Mouse (Mus musculus) CH12.LX (cell line): Measurements from ENCODE around the gene Marcksl1. TPM values are rescaled to one million over a fixed set of nuclear protein-coding genes. Genes with fewer than 3 reads are reported as not detected.
A peak's percentile ranks its signal among the peaks of the same experiment; 100 is the strongest.

ENCODE experiments used
- DNase-seq: peaks from one replicate; pipeline ENCODE4 v3.0.0-alpha.2; 2013; ENCODE audit errors: extremely low read depth
- H3K27ac ChIP-seq: 2 replicates; pipeline ENCODE4 v1.5.1; 2012; ENCODE audit warnings: low read depth, mild to moderate bottlenecking, control low read depth, moderate library complexity; ENCODE audit not compliant: insufficient read depth
- H3K27me3 ChIP-seq: replicated peaks from 2 replicates; pipeline ENCODE3; 2012; ENCODE audit warnings: inconsistent platforms
- H3K36me3 ChIP-seq, 2 experiments: replicated peaks in 1 of 2; 2 replicates each; pipeline versions ENCODE3 to v1.6.1; 2012; ENCODE audit warnings: inconsistent platforms in 1 of 2, low read length in 1 of 2, mild to moderate bottlenecking in 1 of 2, mixed read lengths in 1 of 2, moderate library complexity in 1 of 2; ENCODE audit not compliant: control insufficient read depth in 1 of 2, insufficient read depth in 1 of 2
- H3K4me1 ChIP-seq, 2 experiments: 2 replicates each; pipeline ENCODE4 v1.6.1; 2012; ENCODE audit warnings: inconsistent platforms in 1 of 2, moderate library complexity in 1 of 2; ENCODE audit not compliant: insufficient read depth in 2 of 2, control insufficient read depth in 1 of 2
- H3K4me2 ChIP-seq: 2 replicates; pipeline ENCODE4 v1.6.1; 2012; ENCODE audit warnings: low read depth, mild to moderate bottlenecking, control low read depth; ENCODE audit not compliant: poor library complexity, insufficient read depth, severe bottlenecking
- H3K4me3 ChIP-seq, 3 experiments: fragments of 150-350 bp in 1 of 3; sonication (generic) in 1 of 3; replicated peaks in 1 of 3; 2 replicates each; pipeline versions ENCODE3 to v1.5.1; 2011 to 2012; ENCODE audit warnings: low read depth in 2 of 3, low read length in 2 of 3, mild to moderate bottlenecking in 2 of 3, moderate library complexity in 2 of 3, control low read depth in 1 of 3, improper control_type of control experiment in 1 of 3, inconsistent platforms in 1 of 3, mixed read lengths in 1 of 3; ENCODE audit not compliant: poor library complexity in 1 of 3
- H3K79me2 ChIP-seq: replicated peaks from 2 replicates; pipeline ENCODE4 v1.6.1; 2012; ENCODE audit warnings: mild to moderate bottlenecking, moderate library complexity; ENCODE audit not compliant: control insufficient read depth, poor library complexity, insufficient read depth, severe bottlenecking; ENCODE audit errors: extremely low read depth
- H3K9ac ChIP-seq: 2 replicates; pipeline ENCODE4 v1.6.1; 2012; ENCODE audit warnings: low read depth, mild to moderate bottlenecking, control low read depth, moderate library complexity; ENCODE audit not compliant: insufficient read depth
- H3K9me3 ChIP-seq: replicated peaks from 2 replicates; pipeline ENCODE3; 2012; ENCODE audit warnings: low read length, inconsistent platforms, mixed read lengths
- CHD2 ChIP-seq: IDR thresholded peaks from 2 replicates; pipeline ENCODE4 v1.6.1; 2011; ENCODE audit warnings: low read length, improper control_type of control experiment
- CTCF ChIP-seq, 2 experiments: IDR thresholded peaks in 1 of 2; conservative IDR thresholded peaks in 1 of 2; 2 replicates each; pipeline ENCODE4 v1.5.1; 2011 to 2012; ENCODE audit warnings: low read depth in 2 of 2, low read length in 2 of 2, improper control_type of control experiment in 1 of 2, inconsistent platforms in 1 of 2, mild to moderate bottlenecking in 1 of 2, moderate library complexity in 1 of 2
- ELF1 ChIP-seq: IDR thresholded peaks from 2 replicates; pipeline ENCODE4 v1.6.1; 2014; ENCODE audit warnings: low read depth, mild to moderate bottlenecking, inconsistent platforms, low read length, improper control_type of control experiment
- IRF4 ChIP-seq: IDR thresholded peaks from 2 replicates; pipeline ENCODE4 v1.6.1; 2014; ENCODE audit warnings: low read depth, mild to moderate bottlenecking, inconsistent platforms, low read length, improper control_type of control experiment
- MAZ ChIP-seq: IDR thresholded peaks from 2 replicates; pipeline ENCODE4 v1.6.1; 2012; ENCODE audit warnings: low read depth, mild to moderate bottlenecking, inconsistent platforms, low read length, improper control_type of control experiment, moderate library complexity
- POLR2A ChIP-seq: IDR thresholded peaks from 2 replicates; pipeline ENCODE4 v1.6.1; 2011; ENCODE audit warnings: low read depth, mild to moderate bottlenecking, improper control_type of control experiment, low read length
- POLR2AphosphoS2 ChIP-seq: IDR thresholded peaks from 2 replicates; pipeline ENCODE4 v1.6.1; 2011; ENCODE audit warnings: low read depth, low read length, improper control_type of control experiment
- RAD21 ChIP-seq: IDR thresholded peaks from 2 replicates; pipeline ENCODE4 v1.6.1; 2011; ENCODE audit warnings: low read depth, mild to moderate bottlenecking, low read length, improper control_type of control experiment, moderate library complexity
- RCOR1 ChIP-seq: conservative IDR thresholded peaks from 2 replicates; pipeline ENCODE4 v1.6.1; 2012; ENCODE audit warnings: low read depth, mild to moderate bottlenecking, inconsistent platforms, low read length, improper control_type of control experiment
- SIN3A ChIP-seq: IDR thresholded peaks from 2 replicates; pipeline ENCODE4 v1.6.1; 2012; ENCODE audit warnings: low read length, improper control_type of control experiment, inconsistent platforms
- SMC3 ChIP-seq: IDR thresholded peaks from 2 replicates; pipeline ENCODE4 v1.6.1; 2011; ENCODE audit warnings: low read depth, low read length, improper control_type of control experiment
- TBP ChIP-seq: conservative IDR thresholded peaks from 2 replicates; pipeline ENCODE4 v1.6.1; 2011; ENCODE audit warnings: low read depth, low read length, improper control_type of control experiment
- USF2 ChIP-seq: conservative IDR thresholded peaks from 2 replicates; pipeline ENCODE4 v1.6.1; 2011; ENCODE audit warnings: low read depth, low read length, improper control_type of control experiment
- dilution Hi-C: fragments of 300-500 bp; cut with MboI; formaldehyde crosslinking; loops from 2 replicates; pipeline ENCODE4 v1.14.3; 2020; ENCODE audit warnings: low sequenced_read_pairs; ENCODE audit not compliant: extremely low pct_unique_long_range_greater_than_20kb, extremely low pct_ligation_motif_present
- in situ Hi-C: fragments of 300-500 bp; cut with MboI; formaldehyde crosslinking; loops from 3 replicates; pipeline ENCODE4 v1.14.3; 2019; ENCODE audit warnings: low sequenced_read_pairs, low pct_ligation_motif_present, low pct_unique_long_range_greater_than_20kb, mixed read lengths
- polyA plus RNA-seq: library from polyadenylated mRNA; unstranded; fragments of >175 nt; gene quantifications from 2 replicates; pipeline ENCODE4 v1.2.1, GENCODE M21; 2012; ENCODE audit warnings: low read depth; ENCODE audit not compliant: insufficient read length
- total RNA-seq, 2 experiments: library from RNA; depleted of rRNA; stranded (reverse); fragments of 300-350 nt in 1 of 2; fragments of >200 nt in 1 of 2; gene quantifications; 2 replicates each; pipeline ENCODE4 v1.2.3; 2012 to 2014

The Marcksl1 gene
- total and polyA plus RNA-seq, 3 experiments: 195 to 423 (median 265) TPM

DNA sequence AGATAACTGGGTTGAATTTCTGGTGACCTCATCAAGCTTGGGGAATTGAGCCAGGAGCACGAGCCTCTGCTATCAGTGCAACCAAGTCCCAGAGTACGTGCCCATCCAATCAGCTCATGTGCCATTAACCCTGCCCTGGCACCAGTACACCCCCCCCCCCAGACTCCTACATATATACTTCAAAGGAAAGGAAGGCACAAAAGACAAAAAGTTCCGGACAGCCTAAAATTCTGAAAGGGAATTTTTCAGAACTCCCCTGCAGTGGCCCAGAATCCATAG, 5.2 kb upstream of the Marcksl1 start:
- in situ Hi-C loops: no loop called here

DNA sequence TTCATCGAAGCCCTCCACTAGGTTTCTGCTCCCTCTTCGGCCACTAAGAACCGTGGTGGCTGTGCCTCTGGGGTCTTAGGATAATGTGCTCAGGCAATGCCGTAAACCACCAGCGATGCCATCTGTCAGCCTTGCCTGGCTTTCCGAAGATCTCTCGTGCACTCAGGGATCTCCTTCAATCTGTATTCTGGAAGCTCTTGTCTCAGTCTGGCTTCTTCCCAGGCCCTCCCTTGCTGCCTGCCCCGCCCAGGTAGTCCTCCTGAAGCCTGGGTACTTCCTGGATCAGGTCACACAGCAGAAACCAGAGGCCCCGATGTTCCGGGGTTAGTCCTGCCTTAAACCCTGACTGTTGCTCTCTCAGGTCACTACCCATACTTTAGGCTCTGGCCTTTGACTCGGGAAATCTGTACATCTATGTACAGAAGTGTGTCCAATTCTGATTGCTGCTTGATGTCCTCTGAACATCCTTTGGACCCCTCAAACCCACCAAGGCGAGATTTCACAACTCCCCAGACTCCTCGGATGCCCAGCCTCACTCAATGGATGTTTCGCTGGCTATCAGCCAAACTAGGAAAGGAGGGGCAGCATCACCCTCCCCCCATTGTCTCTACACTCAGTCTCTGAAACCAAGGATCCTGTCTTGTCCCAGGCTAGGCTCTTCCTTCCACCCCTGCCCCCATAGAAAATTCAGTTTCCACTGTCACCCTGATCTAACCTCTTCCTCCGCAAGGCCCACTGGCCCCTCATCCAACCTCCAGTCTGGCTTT, 4.4 kb upstream of the Marcksl1 start:
- Histone ChIP-seq H3K27me3 (peaks cover 4% of the 10 kb centered on the region), H3K36me3 (no peaks in the 10 kb centered on the region), H3K4me1 (peaks cover 11 to 54% of the 10 kb centered on the region in 2 experiments), H3K4me3 (peak overlapping the region in 2 of 3 experiments; percentile 47 to 53), H3K9ac (no peak overlapping the region), H3K27ac (no peak overlapping the region), H3K9me3 (no peaks in the 10 kb centered on the region), H3K4me2 (0 out of 2 replicates have a peak overlapping the region, but pooled peaks have one; percentile 88), H3K79me2 (peaks cover 2% of the 10 kb centered on the region; the same call in 1 of the 2 replicates)
- dilution Hi-C loops (no loop called here), in situ Hi-C loops (no loop called here)
- TF ChIP-seq CHD2: no peak
- 0 out of 2 replicates have a peak, but pooled peaks have one; percentile 34 for TF ChIP-seq TBP
- no peak for TF ChIP-seq CTCF (conservative IDR thresholded peaks at IDR 0.05 in 1 of 2, IDR thresholded peaks at IDR 0.05 in 1 of 2; ENCODE audit: low read depth in 2 of 2, low read length in 2 of 2)
- 0 out of 2 replicates have a peak, but pooled peaks have one; percentile 27 for TF ChIP-seq POLR2A
- no peak for TF ChIP-seq RAD21
- TF ChIP-seq IRF4: no peak
- TF ChIP-seq SMC3: no peak
- TF ChIP-seq ELF1: peak; percentile 82
- no peak for TF ChIP-seq POLR2AphosphoS2
- DNase-seq: no peak

More for the DNA sequence above, 5.2 kb upstream of the Marcksl1 start:
- no peak for DNase-seq
- H3K4me2 ChIP-seq: peak overlapping the region; percentile 88
- dilution Hi-C loops: no loop called here
- H3K36me3 ChIP-seq: no peaks in the 10 kb centered on the region
- H3K4me1 ChIP-seq: peaks cover 10 to 61% of the 10 kb centered on the region in 2 experiments
- no peaks in the 10 kb centered on the region for H3K9me3 ChIP-seq
- H3K27ac ChIP-seq: no peak overlapping the region
- TF ChIP-seq SIN3A (0 out of 2 replicates have a peak, but pooled peaks have one; percentile 8), RCOR1 (no peak)
- TF ChIP-seq, all 38 proteins: peak for 1
- no peaks in the 10 kb centered on the region for H3K79me2 ChIP-seq
- H3K27me3 ChIP-seq: peaks cover 4% of the 10 kb centered on the region
- H3K9ac ChIP-seq: peak overlapping the region; percentile 4; the same call in 1 of the 2 replicates
- peak overlapping the region in 2 of 3 experiments; percentile 47 to 53 for H3K4me3 ChIP-seq

DNA sequence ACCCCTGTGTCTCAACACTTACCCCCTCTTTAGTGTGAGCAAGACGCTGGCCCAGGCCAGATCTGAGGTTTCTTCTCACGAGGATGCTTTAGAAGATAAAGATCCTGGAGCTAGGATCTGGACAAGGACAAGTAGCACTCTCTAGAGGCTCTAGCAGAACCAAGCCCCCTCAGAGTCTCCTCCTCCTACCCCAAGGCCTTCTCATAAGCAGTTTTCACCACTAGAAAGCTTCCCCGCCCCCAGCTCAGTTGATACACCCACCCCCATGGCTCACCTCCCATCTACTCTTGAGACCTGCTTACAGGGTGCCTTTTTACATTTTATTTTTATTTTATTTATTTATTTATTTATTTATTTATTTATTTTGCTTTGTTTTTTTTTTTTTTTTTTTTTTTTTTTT, 3.7 kb upstream of the Marcksl1 start:
- Histone ChIP-seq H3K36me3 (no peaks in the 10 kb centered on the region), H3K79me2 (peaks cover 4% of the 10 kb centered on the region; the same call in 1 of the 2 replicates), H3K9me3 (no peaks in the 10 kb centered on the region), H3K27me3 (peaks cover 4% of the 10 kb centered on the region), H3K4me2 (no peak overlapping the region), H3K27ac (no peak overlapping the region), H3K4me3 (no peak overlapping the region), H3K4me1 (peaks cover 11 to 48% of the 10 kb centered on the region in 2 experiments), H3K9ac (no peak overlapping the region)
- TF ChIP-seq USF2 (no peak), MAZ (no peak), POLR2AphosphoS2 (no peak)
- in situ Hi-C loops (no loop called here), dilution Hi-C loops (no loop called here)
- DNase-seq: no peak
